ENCODE assay signal across 8 mouse cellular contexts in the genomic region with DNA sequence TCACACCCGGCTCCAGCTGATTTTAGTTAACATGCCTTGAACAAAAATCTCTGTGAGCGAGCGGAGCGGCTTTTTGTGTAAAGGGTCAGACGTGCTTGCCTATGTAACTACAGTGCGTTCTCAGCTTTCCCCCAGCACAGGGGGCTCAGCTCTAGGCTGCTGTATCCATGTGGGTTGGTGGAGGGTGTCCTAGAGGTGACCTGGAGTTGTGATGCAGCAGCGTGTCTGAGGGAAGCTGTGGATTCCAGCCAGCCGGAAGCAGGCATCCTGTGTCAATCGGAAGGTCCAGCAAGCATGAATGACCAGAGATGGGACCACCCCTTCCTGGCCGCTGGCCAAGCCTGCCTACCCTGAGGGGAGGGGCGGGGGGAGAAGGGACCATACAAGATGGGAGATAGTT. TPM values are rescaled to one million over a fixed set of nuclear protein-coding genes. Genes with fewer than 3 reads are reported as not detected.
DNase-seq lines count a peak whose midpoint lies in the region; ATAC-seq and TF ChIP-seq lines count a peak whose summit lies in the region.

No protein-coding gene starts in this region.

- no peak for ATAC-seq in embryonic facial prominence, embryonic 13.5 days (ENCODE audit: insufficient number of reproducible peaks, insufficient read depth, low FRiP score, low TSS enrichment, low read depth)
- ATAC-seq in lung, embryonic 16.5 days (ENCODE audit: low read depth): no peak

- H3K27ac ChIP-seq in embryonic facial prominence, embryonic 13.5 days: peak overlapping the region; percentile 52
- H3K27ac ChIP-seq in lung, embryonic 16.5 days (ENCODE audit: low read length): no peak overlapping the region

- H3K4me1 ChIP-seq in lung, adult 2 months (ENCODE audit: control insufficient read depth, insufficient read depth, low read length): peaks cover 3% of the 10 kb centered on the region
- H3K4me1 ChIP-seq in embryonic facial prominence, embryonic 13.5 days: peaks cover 90% of the 10 kb centered on the region
- peaks cover 76% of the 10 kb centered on the region for H3K4me1 ChIP-seq in lung, embryonic 16.5 days (replicated peaks; ENCODE audit: control insufficient read depth, insufficient read depth, low read length)

- no peak for TF ChIP-seq POLR2A in lung, adult 2 months (IDR thresholded peaks at IDR 0.05; ENCODE audit: borderline replicate concordance, extremely low read depth, low read depth, low read length)

- H3K4me3 ChIP-seq in lung, adult 2 months (replicated peaks; ENCODE audit: extremely low read depth, low read depth, low read length): no peak overlapping the region
- no peak overlapping the region for H3K4me3 ChIP-seq in embryonic facial prominence, embryonic 13.5 days
- H3K4me3 ChIP-seq in lung, embryonic 16.5 days (ENCODE audit: low read length): no peak overlapping the region

- peak overlapping the region; percentile 33; the same call in 1 of the 2 replicates for H3K9ac ChIP-seq in embryonic facial prominence, embryonic 13.5 days
- 0 out of 2 replicates have a peak overlapping the region, but pooled peaks have one; percentile 38 for H3K9ac ChIP-seq in lung, embryonic 16.5 days (ENCODE audit: low read length)

- H3K9me3 ChIP-seq in embryonic facial prominence, embryonic 13.5 days: no peaks in the 10 kb centered on the region
- no peaks in the 10 kb centered on the region for H3K9me3 ChIP-seq in lung, embryonic 16.5 days (ENCODE audit: control insufficient read depth, low read length)

- peaks cover 26% of the 10 kb centered on the region for H3K36me3 ChIP-seq in embryonic facial prominence, embryonic 13.5 days
- H3K36me3 ChIP-seq in lung, embryonic 16.5 days (ENCODE audit: control insufficient read depth, insufficient read depth, low read length): no peaks in the 10 kb centered on the region

- 50% methylated on average over 11 of the region's 11 CpGs for WGBS in lung, adult 2 months
- WGBS in embryonic facial prominence, embryonic 13.5 days: 29% methylated on average over 11 of the region's 11 CpGs
- WGBS in lung, embryonic 16.5 days: 35% methylated on average over 11 of the region's 11 CpGs

- intact Hi-C loops in heart, postnatal 36 days (cut with DNase I): loop anchor here (2.0 to 10.0 kb wide), 3 partner anchors 26 to 638 kb away; no protein-coding TSS in a partner anchor

- no peak for TF ChIP-seq CTCF in lung, adult 2 months (IDR thresholded peaks at IDR 0.05; ENCODE audit: insufficient read depth, low read length)

- no peaks in the 10 kb centered on the region for H3K27me3 ChIP-seq in embryonic facial prominence, embryonic 13.5 days
- 0 out of 2 replicates have a peak, but pooled peaks cover 2% of the 10 kb centered on the region for H3K27me3 ChIP-seq in lung, embryonic 16.5 days (ENCODE audit: control insufficient read depth, insufficient read depth, low read depth, low read length)

- peak; percentile 24 to 58 for DNase-seq in lung, adult 18-20 months
- DNase-seq in lung, adult 2 months: no peak
- DNase-seq in heart, postnatal 36 days: peak; percentile 65 to 67
- DNase-seq in right cerebral cortex, adult 18-20 months: no peak
- DNase-seq in spleen, postnatal 10 days (ENCODE audit: low spot score in 2 of 2): no peak
- no peak for DNase-seq in layer of hippocampus, adult 9-11 months

- 0 out of 2 replicates have a peak overlapping the region, but pooled peaks have one; percentile 11 for H3K4me2 ChIP-seq in embryonic facial prominence, embryonic 13.5 days
- H3K4me2 ChIP-seq in lung, embryonic 16.5 days (ENCODE audit: low read depth, low read length): no peak overlapping the region

RNA-seq across cellular contexts. Expression of a gene that starts 24.5 kb away (rescaled TPM):
- polyA plus RNA-seq in lung, adult 2 months (2012; rRNA removed): 4.5 and 4.7 TPM in 2 replicates
- polyA plus RNA-seq in embryonic facial prominence, embryonic 13.5 days (2015; fragmentation: Nextera tagmentation; extraction: Ambion mirVana): 57.4 and 62.5 TPM in 2 replicates
- 1 to 10 TPM; 7.9 to 8.6 TPM for total RNA-seq in heart, postnatal 36 days (2021)
- polyA plus RNA-seq in lung, embryonic 16.5 days (2015; fragmentation: Nextera tagmentation; extraction: Ambion mirVana): 43.8 and 49.9 TPM in 2 replicates

Comparison
In these comparisons a context has a peak if more than half of its experiments do, and no peak if none do; other contexts are left out.
1. DNase-seq: peak in lung, adult 18-20 months (2 of 2) and heart, postnatal 36 days (2 of 2); none in lung, adult 2 months (single experiment), right cerebral cortex, adult 18-20 months (single experiment), spleen, postnatal 10 days (0 of 2) and layer of hippocampus, adult 9-11 months (single experiment).